Mouse (Mus musculus) adrenal gland, postnatal 14 days (tissue): ENCODE data around the gene Apc2. TPM values are rescaled to one million over a fixed set of nuclear protein-coding genes. Genes with fewer than 3 reads are reported as not detected.

Experiments used
- DNase-seq: peaks from one replicate; pipeline ENCODE4 v3.0.0; 2021; ENCODE audit warnings: mixed read lengths
- total RNA-seq: library from RNA; stranded (reverse); gene quantifications from 2 replicates; pipeline ENCODE4 v1.2.3, GENCODE M21; 2021

The Apc2 gene
- total RNA-seq, 1 experiment from 2014 or later: 1.5 TPM

- DNase-seq: no peak
These were observed 931 bp upstream of the Apc2 start for GRCm38 (mm10) chr10:80294788-80295303.

GRCm38 (mm10) chr10:80296824-80297223, 1.0 kb downstream of the Apc2 start:
- no peak for DNase-seq

GRCm38 (mm10) chr10:80297526-80298133, 1.9 kb downstream of the Apc2 start:
- DNase-seq: no peak

GRCm38 (mm10) chr10:80298571-80299281, 2.9 kb downstream of the Apc2 start:
- DNase-seq: peak; percentile 79

- no peak for DNase-seq
These were observed 3.5 kb downstream of the Apc2 start for GRCm38 (mm10) chr10:80299301-80299700.

GRCm38 (mm10) chr10:80299824-80300223, 4.0 kb downstream of the Apc2 start:
- no peak for DNase-seq

- DNase-seq: no peak
These were observed 5.0 kb downstream of the Apc2 start for GRCm38 (mm10) chr10:80300672-80301181.

GRCm38 (mm10) chr10:80301256-80302081, 5.7 kb downstream of the Apc2 start:
- no peak for DNase-seq

GRCm38 (mm10) chr10:80302082-80302355, 6.2 kb downstream of the Apc2 start:
- no peak for DNase-seq

- peak; percentile 83 for DNase-seq
These were observed 6.7 kb downstream of the Apc2 start for GRCm38 (mm10) chr10:80302471-80302881.

GRCm38 (mm10) chr10:80304458-80304857, 8.7 kb downstream of the Apc2 start:
- no peak for DNase-seq

GRCm38 (mm10) chr10:80304862-80305261, 9.1 kb downstream of the Apc2 start:
- peak; percentile 67 for DNase-seq

GRCm38 (mm10) chr10:80311560-80311959, 15.8 kb downstream of the Apc2 start:
- no peak for DNase-seq

- DNase-seq: no peak
These were observed 17.1 kb downstream of the Apc2 start for GRCm38 (mm10) chr10:80312586-80313504.

GRCm38 (mm10) chr10:80313627-80314201, 17.9 kb downstream of the Apc2 start:
- no peak for DNase-seq

GRCm38 (mm10) chr10:80314494-80315001, 18.8 kb downstream of the Apc2 start:
- DNase-seq: no peak

GRCm38 (mm10) chr10:80315315-80315714, 19.5 kb downstream of the Apc2 start:
- peak; percentile 9 for DNase-seq

- peak; percentile 49 for DNase-seq
These were observed 20.6 kb downstream of the Apc2 start for GRCm38 (mm10) chr10:80316359-80316781.

GRCm38 (mm10) chr10:80317011-80317410, 21.2 kb downstream of the Apc2 start:
- peak; percentile 5 for DNase-seq

GRCm38 (mm10) chr10:80320340-80320760, 24.6 kb downstream of the Apc2 start, which contains the start of gene 2310011J03Rik:
Gene 2310011J03Rik, minus strand, starts transcription at chr10:80320537.
- DNase-seq: peak; percentile 96
